ENCODE assay signal across 21 mouse cellular contexts in the genomic region with DNA sequence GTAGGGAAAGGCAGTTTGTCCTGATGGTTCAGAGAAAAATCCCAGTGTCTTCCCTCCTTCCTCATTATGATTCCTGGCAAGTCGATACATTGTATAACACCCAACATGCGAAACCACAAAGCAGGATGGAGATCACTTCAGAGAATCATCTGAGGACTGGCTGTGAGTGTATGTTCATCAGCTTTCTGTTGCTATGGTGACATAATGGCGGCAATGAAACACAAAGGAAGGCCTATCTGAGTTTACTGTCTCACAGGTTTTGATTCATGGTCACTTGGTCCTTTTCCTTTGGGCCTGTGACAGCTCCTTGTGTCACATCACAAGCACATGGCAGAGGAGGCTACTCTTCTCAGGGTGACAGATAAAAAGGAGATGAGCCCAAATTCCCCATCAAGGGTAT.
"Had no signal": no experiment of that assay in that cellular context is flagged by ENCODE, and none has a peak within 500 bp of the region (broad histone marks: within the 10 kb centered on the region; RNA-seq: fewer than 3 reads in every experiment).

No protein-coding gene starts in this region.

- H3K9me3 ChIP-seq: limb, embryonic 10.5 days; limb, embryonic 13.5 days; liver, embryonic 12.5 days; liver, embryonic 15.5 days; lung, embryonic 15.5 days; megakaryocyte, embryonic 14.5 days; midbrain, embryonic 12.5 days; stomach, embryonic 15.5 days had no signal

- H3K9ac ChIP-seq: limb, embryonic 13.5 days; liver, embryonic 12.5 days; liver, embryonic 15.5 days; lung, embryonic 15.5 days; midbrain, embryonic 12.5 days; stomach, embryonic 15.5 days had no signal

- H3K4me3 ChIP-seq: layer of hippocampus, adult 2 months; limb, embryonic 10.5 days; limb, embryonic 13.5 days; liver, embryonic 12.5 days; liver, embryonic 15.5 days; lung, embryonic 15.5 days; megakaryocyte, embryonic 14.5 days; midbrain, embryonic 12.5 days; stomach, embryonic 15.5 days had no signal

- H3K27me3 ChIP-seq: limb, embryonic 13.5 days; liver, embryonic 12.5 days; liver, embryonic 15.5 days; lung, embryonic 15.5 days; midbrain, embryonic 12.5 days; stomach, embryonic 15.5 days had no signal

- ATAC-seq: liver, embryonic 12.5 days; midbrain, embryonic 16.5 days had no signal

- H3K4me2 ChIP-seq: limb, embryonic 13.5 days; liver, embryonic 12.5 days; liver, embryonic 15.5 days; lung, embryonic 15.5 days; midbrain, embryonic 12.5 days; stomach, embryonic 15.5 days had no signal

- DNase-seq: kidney, adult 2 months; kidney, postnatal 25 days; layer of hippocampus, adult 9-11 months; liver; lung, adult 18-20 months; lung, postnatal 10 days; lung, postnatal 36 days; right cerebral cortex, postnatal 25 days; spleen, adult 18-20 months; thymus, postnatal 25 days had no signal

- H3K4me1 ChIP-seq: limb, embryonic 13.5 days; liver, embryonic 12.5 days; liver, embryonic 15.5 days; lung, embryonic 15.5 days; megakaryocyte, embryonic 14.5 days; stomach, embryonic 15.5 days had no signal

- H3K27ac ChIP-seq: kidney, postnatal 0 days; layer of hippocampus, adult 2 months; limb, embryonic 10.5 days; limb, embryonic 13.5 days; liver, embryonic 12.5 days; liver, embryonic 15.5 days; lung, embryonic 15.5 days; midbrain, embryonic 12.5 days; stomach, embryonic 15.5 days had no signal

- H3K36me3 ChIP-seq: limb, embryonic 10.5 days; limb, embryonic 13.5 days; liver, embryonic 12.5 days; liver, embryonic 15.5 days; lung, embryonic 15.5 days; midbrain, embryonic 12.5 days; stomach, embryonic 15.5 days had no signal
